Mouse (Mus musculus) right cerebral cortex, postnatal 25 days (tissue): Measurements from ENCODE around the gene Hmgcl.
A peak's percentile ranks its signal among the peaks of the same experiment; 100 is the strongest.
"Not testable (repeated sequence)": the region's sequence is repeated elsewhere in the genome, so short reads cannot be mapped to it uniquely, and the experiment has no call there.

Experiments
- DNase-seq: peaks from one replicate; pipeline ENCODE4 v3.0.0; 2022

The Hmgcl gene

GRCm38 (mm10) chr4:135962198-135962597 is 15.9 kb downstream of the Hmgcl start:
- DNase-seq = no peak

- DNase-seq = no peak
These were observed 16.7 kb downstream of the Hmgcl start for GRCm38 (mm10) chr4:135962946-135963345.

GRCm38 (mm10) chr4:135963457-135964193 is 17.4 kb downstream of the Hmgcl start, which contains the start of gene Gale:
Gene Gale, plus strand, starts transcription at chr4:135963727.
- peak; percentile 95 for DNase-seq

GRCm38 (mm10) chr4:135964426-135964825 is 18.2 kb downstream of the Hmgcl start:
- DNase-seq = peak; percentile 61

GRCm38 (mm10) chr4:135965113-135965512 is 18.9 kb downstream of the Hmgcl start:
- DNase-seq = no peak

- DNase-seq = no peak
These were observed 20.0 kb downstream of the Hmgcl start for GRCm38 (mm10) chr4:135966283-135966682.

GRCm38 (mm10) chr4:135967086-135967760 is 21.0 kb downstream of the Hmgcl start:
- no peak for DNase-seq

- no peak for DNase-seq
These were observed 22.1 kb downstream of the Hmgcl start for GRCm38 (mm10) chr4:135968271-135968869.

GRCm38 (mm10) chr4:135969070-135969750 is 23.0 kb downstream of the Hmgcl start:
- no peak for DNase-seq

- DNase-seq = no peak
These were observed 24.3 kb downstream of the Hmgcl start for GRCm38 (mm10) chr4:135970585-135970984.

- DNase-seq = no peak
These were observed 25.7 kb downstream of the Hmgcl start for GRCm38 (mm10) chr4:135971805-135972555.

GRCm38 (mm10) chr4:135972556-135972906 is 26.3 kb downstream of the Hmgcl start, which contains the start of gene Lypla2:
Gene Lypla2, minus strand, starts transcription at chr4:135972626.
- peak; percentile 91 for DNase-seq

- DNase-seq = no peak
These were observed 26.9 kb downstream of the Hmgcl start for GRCm38 (mm10) chr4:135972911-135973811.

GRCm38 (mm10) chr4:135976146-135976545 is 29.9 kb downstream of the Hmgcl start:
- DNase-seq = no peak

GRCm38 (mm10) chr4:135980223-135980622 is 34.0 kb downstream of the Hmgcl start:
- not testable (repeated sequence) for DNase-seq

GRCm38 (mm10) chr4:135981524-135982063 is 35.3 kb downstream of the Hmgcl start:
- DNase-seq = peak; percentile 69

GRCm38 (mm10) chr4:135984556-135984955 is 38.3 kb downstream of the Hmgcl start:
- no peak for DNase-seq

- DNase-seq = no peak
These were observed 38.9 kb downstream of the Hmgcl start for GRCm38 (mm10) chr4:135985193-135985592.

- DNase-seq = no peak
These were observed 39.5 kb downstream of the Hmgcl start for GRCm38 (mm10) chr4:135985769-135986168.

- no peak for DNase-seq
These were observed 40.2 kb downstream of the Hmgcl start for GRCm38 (mm10) chr4:135986301-135986942.
